Mouse (Mus musculus): ENCODE results near the gene Atp2b1. TPM values are rescaled to one million over a fixed set of nuclear protein-coding genes. Genes with fewer than 3 reads are reported as not detected.

Atp2b1 gene
- polyA plus RNA-seq, 1 experiment from 2014 or later: 149 TPM

DNA sequence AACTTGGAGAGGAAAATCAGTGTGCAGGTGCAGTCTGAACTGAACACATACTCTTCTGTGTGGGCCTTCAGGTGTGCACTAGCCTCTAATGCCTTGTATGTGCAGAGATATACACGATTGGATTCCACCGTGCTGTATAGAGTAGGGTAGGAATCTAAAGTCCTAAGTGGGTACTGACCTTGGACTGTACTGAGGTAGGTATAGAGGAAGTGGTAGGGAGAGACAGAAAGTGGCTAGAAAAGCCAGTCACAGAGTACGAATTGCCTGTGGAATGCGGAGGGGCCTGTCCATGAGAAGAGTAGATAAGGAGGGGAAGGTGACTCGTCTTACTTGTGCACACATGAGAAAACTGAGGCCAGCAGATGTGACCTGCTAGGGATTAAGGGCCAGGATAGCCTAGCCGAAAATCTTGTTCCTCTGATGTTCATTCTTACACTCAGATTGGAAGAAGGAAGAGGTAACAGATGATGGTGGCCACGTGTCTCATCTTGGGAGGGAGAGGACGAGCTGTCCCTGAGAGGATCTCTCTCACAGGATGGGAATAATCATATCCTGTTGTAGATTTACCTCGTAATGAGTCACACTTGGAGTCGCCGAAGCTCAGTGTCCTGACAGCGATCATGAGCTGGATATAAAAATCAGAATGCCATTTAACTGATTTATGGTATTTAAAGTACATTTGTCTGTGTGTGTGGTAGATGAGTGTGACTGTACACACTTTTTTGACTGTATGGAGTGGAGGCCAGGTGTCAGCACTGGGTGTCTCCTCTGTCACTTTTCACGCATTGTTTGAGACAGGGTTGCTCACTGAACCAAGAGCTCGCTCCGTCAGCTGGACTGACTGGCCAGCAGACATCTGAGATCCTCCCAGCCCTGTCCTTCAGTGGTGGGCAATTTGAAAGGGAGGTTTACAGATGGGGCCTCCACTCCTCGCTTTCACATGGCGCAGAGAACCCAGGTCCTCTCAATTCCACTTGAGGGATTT lies 37.4 kb downstream of the Atp2b1 start:
- no peak overlapping the region for H3K27ac ChIP-seq (ENCODE audit: low read depth, low read length)
- H3K27me3 ChIP-seq (ENCODE audit: control insufficient read depth, insufficient read depth, low read length): no peaks in the 10 kb centered on the region
- H3K36me3 ChIP-seq (ENCODE audit: control insufficient read depth, insufficient read depth, low read length): no peaks in the 10 kb centered on the region
- H3K9me3 ChIP-seq (ENCODE audit: control insufficient read depth, low read length): no peaks in the 10 kb centered on the region
- no peak overlapping the region for H3K4me3 ChIP-seq (ENCODE audit: low read length)
- peak; percentile 68 for ATAC-seq (ENCODE audit: low FRiP score, low TSS enrichment)
- H3K9ac ChIP-seq (ENCODE audit: low read depth, low read length): no peak overlapping the region
- 63% methylated on average over 17 of the region's 17 CpGs for WGBS
- no peak overlapping the region for H3K4me2 ChIP-seq (replicated peaks; ENCODE audit: low read depth, low read length)
- peaks cover 7% of the 10 kb centered on the region; the same call in 1 of the 2 replicates for H3K4me1 ChIP-seq (ENCODE audit: control insufficient read depth, insufficient read depth, low read length)

DNA sequence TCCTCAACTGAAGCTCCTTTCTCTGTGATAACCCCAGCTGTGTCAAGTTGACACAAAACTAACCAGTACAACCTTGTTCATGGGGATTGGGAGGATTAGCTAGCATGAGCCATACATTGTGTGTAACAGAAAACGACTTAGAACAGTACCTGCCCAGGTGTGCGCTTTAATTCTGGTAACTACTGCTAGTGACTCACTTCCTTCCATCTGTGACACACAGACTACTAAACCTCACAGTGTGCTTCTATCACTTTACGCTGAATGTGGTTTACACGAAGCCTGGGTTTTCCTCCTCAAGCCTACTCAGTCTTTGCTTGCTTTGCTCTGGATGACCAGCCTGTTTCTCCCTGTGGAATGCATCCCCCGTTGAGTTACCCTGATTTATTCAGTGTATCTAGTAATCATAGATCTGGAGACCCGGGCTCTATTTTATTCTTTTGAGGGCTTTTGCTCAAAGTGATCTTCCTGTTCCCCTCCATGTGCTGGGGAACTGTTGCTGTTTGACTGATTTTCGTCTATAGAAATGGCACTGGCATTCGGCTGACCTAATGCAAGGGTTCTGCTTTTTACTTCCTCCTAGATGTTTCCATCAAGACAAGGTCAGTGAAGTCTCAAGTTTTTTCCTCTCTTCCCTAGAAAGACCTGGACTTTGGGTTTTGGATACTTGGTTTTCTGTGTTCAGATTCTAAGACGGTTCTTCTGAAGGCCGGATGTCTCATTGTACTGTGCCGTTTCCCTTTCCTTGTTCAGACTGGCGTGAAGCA lies 40.2 kb downstream of the Atp2b1 start:
- no peaks in the 10 kb centered on the region for H3K9me3 ChIP-seq (ENCODE audit: control insufficient read depth, low read length)
- no peaks in the 10 kb centered on the region for H3K36me3 ChIP-seq (ENCODE audit: control insufficient read depth, insufficient read depth, low read length)
- no peaks in the 10 kb centered on the region for H3K27me3 ChIP-seq (ENCODE audit: control insufficient read depth, insufficient read depth, low read length)
- H3K4me1 ChIP-seq (ENCODE audit: control insufficient read depth, insufficient read depth, low read length): no peaks in the 10 kb centered on the region
- ATAC-seq (ENCODE audit: low FRiP score, low TSS enrichment): no peak
- WGBS: 89% methylated on average over 12 of the region's 12 CpGs
- H3K4me3 ChIP-seq (ENCODE audit: low read length): no peak overlapping the region
- no peak overlapping the region for H3K9ac ChIP-seq (ENCODE audit: low read depth, low read length)
- no peak overlapping the region for H3K27ac ChIP-seq (ENCODE audit: low read depth, low read length)
- H3K4me2 ChIP-seq (replicated peaks; ENCODE audit: low read depth, low read length): no peak overlapping the region

DNA sequence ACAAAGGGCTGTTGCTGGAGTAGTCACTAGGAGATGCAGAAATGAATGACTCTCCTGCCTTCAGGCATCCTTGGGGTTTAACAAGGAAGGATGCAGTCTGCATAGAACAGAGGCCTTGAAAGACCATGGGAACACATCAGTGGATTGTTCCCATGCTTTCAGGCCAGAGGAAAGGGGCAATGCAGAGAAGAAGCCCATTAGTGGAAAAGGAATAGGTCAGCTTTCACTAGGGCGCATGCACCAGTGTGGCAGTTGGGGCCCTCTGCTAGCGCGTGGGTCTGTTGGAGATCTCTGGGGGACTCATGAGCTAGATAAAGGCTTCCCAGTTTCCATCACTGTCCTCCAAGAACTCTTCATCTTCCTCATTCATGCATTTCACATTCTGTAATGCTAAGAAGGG lies 41.9 kb downstream of the Atp2b1 start:
- WGBS: 96% methylated on average over 3 of the region's 3 CpGs
- no peak overlapping the region for H3K9ac ChIP-seq (ENCODE audit: low read depth, low read length)
- no peaks in the 10 kb centered on the region for H3K9me3 ChIP-seq (ENCODE audit: control insufficient read depth, low read length)
- no peaks in the 10 kb centered on the region for H3K4me1 ChIP-seq (ENCODE audit: control insufficient read depth, insufficient read depth, low read length)
- no peaks in the 10 kb centered on the region for H3K36me3 ChIP-seq (ENCODE audit: control insufficient read depth, insufficient read depth, low read length)
- no peak overlapping the region for H3K4me3 ChIP-seq (ENCODE audit: low read length)
- no peak overlapping the region for H3K4me2 ChIP-seq (replicated peaks; ENCODE audit: low read depth, low read length)
- H3K27me3 ChIP-seq (ENCODE audit: control insufficient read depth, insufficient read depth, low read length): no peaks in the 10 kb centered on the region
- no peak for ATAC-seq (ENCODE audit: low FRiP score, low TSS enrichment)
- no peak overlapping the region for H3K27ac ChIP-seq (ENCODE audit: low read depth, low read length)

DNA sequence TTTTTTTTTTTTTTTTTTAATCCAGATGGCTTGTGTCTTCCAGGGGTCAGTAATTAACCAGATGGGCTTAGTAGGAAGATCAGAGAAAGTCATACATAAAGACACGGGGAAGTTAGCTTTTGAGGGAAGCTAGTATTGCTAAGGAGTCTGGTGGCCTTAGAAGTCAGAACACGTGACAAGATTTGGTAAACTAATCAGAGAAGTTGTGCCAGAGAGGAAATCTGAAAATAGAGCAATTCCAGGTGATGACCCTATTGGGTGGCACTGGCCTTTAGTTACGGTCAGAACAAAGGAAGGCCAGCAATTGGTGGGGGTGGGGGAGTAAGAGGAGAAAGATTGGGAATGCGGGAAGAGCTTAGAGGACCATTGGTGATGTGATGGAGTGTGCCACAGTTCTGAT lies 44.5 kb downstream of the Atp2b1 start:
- Histone ChIP-seq H3K27me3 (ENCODE audit: control insufficient read depth, insufficient read depth, low read length) (no peaks in the 10 kb centered on the region), H3K9me3 (ENCODE audit: control insufficient read depth, low read length) (no peaks in the 10 kb centered on the region), H3K36me3 (ENCODE audit: control insufficient read depth, insufficient read depth, low read length) (no peaks in the 10 kb centered on the region), H3K4me1 (ENCODE audit: control insufficient read depth, insufficient read depth, low read length) (no peaks in the 10 kb centered on the region), H3K4me2 (replicated peaks; ENCODE audit: low read depth, low read length) (no peak overlapping the region), H3K9ac (ENCODE audit: low read depth, low read length) (no peak overlapping the region), H3K4me3 (ENCODE audit: low read length) (no peak overlapping the region), H3K27ac (ENCODE audit: low read depth, low read length) (no peak overlapping the region)
- 31% methylated on average over 4 of the region's 4 CpGs for WGBS
- no peak for ATAC-seq (ENCODE audit: low FRiP score, low TSS enrichment)

GRCm38 (mm10) chr10:98959385-98959784 lies 45.2 kb downstream of the Atp2b1 start:
- H3K4me2 ChIP-seq (replicated peaks; ENCODE audit: low read depth, low read length): no peak overlapping the region
- ATAC-seq (ENCODE audit: low FRiP score, low TSS enrichment): no peak
- WGBS: 74% methylated on average over 6 of the region's 6 CpGs
- H3K36me3 ChIP-seq (ENCODE audit: control insufficient read depth, insufficient read depth, low read length): no peaks in the 10 kb centered on the region
- H3K4me3 ChIP-seq (ENCODE audit: low read length): no peak overlapping the region
- no peak overlapping the region for H3K9ac ChIP-seq (ENCODE audit: low read depth, low read length)
- H3K27me3 ChIP-seq (ENCODE audit: control insufficient read depth, insufficient read depth, low read length): no peaks in the 10 kb centered on the region
- no peaks in the 10 kb centered on the region for H3K9me3 ChIP-seq (ENCODE audit: control insufficient read depth, low read length)
- no peak overlapping the region for H3K27ac ChIP-seq (ENCODE audit: low read depth, low read length)
- H3K4me1 ChIP-seq (ENCODE audit: control insufficient read depth, insufficient read depth, low read length): no peaks in the 10 kb centered on the region

GRCm38 (mm10) chr10:98960911-98961310 lies 46.7 kb downstream of the Atp2b1 start:
- Histone ChIP-seq H3K4me1 (ENCODE audit: control insufficient read depth, insufficient read depth, low read length) (no peaks in the 10 kb centered on the region), H3K9ac (ENCODE audit: low read depth, low read length) (no peak overlapping the region), H3K4me2 (replicated peaks; ENCODE audit: low read depth, low read length) (no peak overlapping the region), H3K4me3 (ENCODE audit: low read length) (no peak overlapping the region), H3K36me3 (ENCODE audit: control insufficient read depth, insufficient read depth, low read length) (no peaks in the 10 kb centered on the region), H3K27ac (ENCODE audit: low read depth, low read length) (no peak overlapping the region), H3K27me3 (ENCODE audit: control insufficient read depth, insufficient read depth, low read length) (no peaks in the 10 kb centered on the region), H3K9me3 (ENCODE audit: control insufficient read depth, low read length) (no peaks in the 10 kb centered on the region)
- ATAC-seq (ENCODE audit: low FRiP score, low TSS enrichment): no peak
- WGBS: 72% methylated on average over 5 of the region's 5 CpGs

DNA sequence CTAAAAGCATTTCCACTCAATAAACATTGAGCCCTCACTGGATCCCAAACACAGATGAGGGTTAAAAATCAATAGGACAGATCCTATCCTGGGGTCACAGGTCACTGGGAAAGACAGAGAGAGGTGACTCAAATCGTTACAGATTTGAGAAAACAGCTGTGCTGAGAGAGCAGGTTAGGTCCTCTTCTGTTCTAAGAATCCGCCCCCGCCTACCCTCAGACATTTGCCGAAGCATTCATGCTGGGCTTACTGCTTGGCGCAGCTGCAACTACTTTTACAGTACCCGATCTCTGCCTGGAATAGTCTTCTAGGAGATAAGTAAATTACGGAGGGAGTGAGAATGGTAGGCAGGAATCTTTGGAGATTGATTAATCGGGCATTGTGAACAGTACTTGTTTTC lies 47.9 kb downstream of the Atp2b1 start:
- no peak overlapping the region for H3K4me2 ChIP-seq (replicated peaks; ENCODE audit: low read depth, low read length)
- no peaks in the 10 kb centered on the region for H3K27me3 ChIP-seq (ENCODE audit: control insufficient read depth, insufficient read depth, low read length)
- 75% methylated on average over 8 of the region's 8 CpGs for WGBS
- H3K4me1 ChIP-seq (ENCODE audit: control insufficient read depth, insufficient read depth, low read length): 0 out of 2 replicates have a peak, but pooled peaks cover under 1% of the 10 kb centered on the region
- ATAC-seq (ENCODE audit: low FRiP score, low TSS enrichment): no peak
- no peaks in the 10 kb centered on the region for H3K9me3 ChIP-seq (ENCODE audit: control insufficient read depth, low read length)
- H3K27ac ChIP-seq (ENCODE audit: low read depth, low read length): no peak overlapping the region
- no peak overlapping the region for H3K9ac ChIP-seq (ENCODE audit: low read depth, low read length)
- H3K36me3 ChIP-seq (ENCODE audit: control insufficient read depth, insufficient read depth, low read length): no peaks in the 10 kb centered on the region
- H3K4me3 ChIP-seq (ENCODE audit: low read length): no peak overlapping the region

DNA sequence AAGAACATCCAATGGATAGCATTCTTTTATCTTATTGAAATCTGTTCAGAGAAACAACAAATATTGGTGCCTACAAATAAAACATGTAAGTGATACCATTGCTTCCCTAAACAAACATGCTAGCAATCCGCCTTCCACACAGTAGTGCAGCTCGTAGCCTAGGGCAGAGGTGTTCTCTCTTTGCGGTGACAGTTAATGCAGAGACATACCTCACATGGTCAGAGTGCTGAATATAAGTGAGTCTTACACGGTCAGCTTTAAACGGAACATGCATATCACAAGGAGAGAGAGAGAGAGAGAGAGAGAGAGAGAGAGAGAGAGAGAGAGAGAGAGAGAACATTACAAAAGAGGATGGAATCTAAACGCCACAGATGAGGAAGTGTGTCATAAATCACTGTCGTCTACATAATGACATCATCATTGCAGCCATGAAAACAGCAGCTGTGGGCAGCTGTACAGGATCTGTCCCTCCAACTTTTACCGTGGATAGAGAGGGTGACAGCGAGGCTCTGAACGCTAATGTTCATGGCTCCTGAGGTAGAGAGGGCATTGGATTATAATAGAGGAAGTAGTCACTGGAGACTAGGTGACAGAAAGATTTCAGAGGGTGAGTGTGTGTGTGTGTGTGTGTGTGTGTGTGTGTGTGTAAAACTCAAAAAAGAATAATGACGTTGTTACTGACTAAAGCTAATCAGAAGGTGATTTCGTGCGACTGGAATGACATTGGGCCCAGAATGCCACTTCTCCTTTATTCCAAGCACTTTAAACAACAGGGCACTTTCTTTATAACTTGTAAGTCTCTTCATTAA lies 52.4 kb downstream of the Atp2b1 start:
- Histone ChIP-seq H3K4me2 (replicated peaks; ENCODE audit: low read depth, low read length) (no peak overlapping the region), H3K9ac (ENCODE audit: low read depth, low read length) (no peak overlapping the region), H3K4me3 (ENCODE audit: low read length) (no peak overlapping the region), H3K4me1 (ENCODE audit: control insufficient read depth, insufficient read depth, low read length) (peaks cover 11% of the 10 kb centered on the region; the same call in 1 of the 2 replicates), H3K27me3 (ENCODE audit: control insufficient read depth, insufficient read depth, low read length) (no peaks in the 10 kb centered on the region), H3K9me3 (ENCODE audit: control insufficient read depth, low read length) (no peaks in the 10 kb centered on the region), H3K27ac (ENCODE audit: low read depth, low read length) (no peak overlapping the region), H3K36me3 (ENCODE audit: control insufficient read depth, insufficient read depth, low read length) (peaks cover 12% of the 10 kb centered on the region)
- ATAC-seq (ENCODE audit: low FRiP score, low TSS enrichment): peak; percentile 77; the same call in 1 of the 2 replicates
- WGBS: 42% methylated on average over 13 of the region's 13 CpGs

Measured in kidney, embryonic 14.5 days (tissue).